Mouse (Mus musculus): Measurements from ENCODE around the gene C2cd4c.
A peak's percentile ranks its signal among the peaks of the same experiment; 100 is the strongest.

C2cd4c gene

GRCm38 (mm10) chr10:79613578-79614304 is at the start of gene C2cd4c:
Gene C2cd4c, minus strand, starts transcription at chr10:79614025.
- peak; percentile 73 to 78 for DNase-seq (ENCODE audit: low spot score in 2 of 2)

- no peak for DNase-seq (ENCODE audit: low spot score in 2 of 2)
Measured at GRCm38 (mm10) chr10:79661861-79662260, 48.0 kb upstream of the C2cd4c start.

GRCm38 (mm10) chr10:79660298-79660697 is 46.5 kb upstream of the C2cd4c start:
- DNase-seq (ENCODE audit: low spot score in 2 of 2): no peak

GRCm38 (mm10) chr10:79658829-79659228 is 45.0 kb upstream of the C2cd4c start:
- no peak for DNase-seq (ENCODE audit: low spot score in 2 of 2)

GRCm38 (mm10) chr10:79654946-79655395 is 41.1 kb upstream of the C2cd4c start:
- DNase-seq (ENCODE audit: low spot score in 2 of 2): peak; percentile 28 to 35

GRCm38 (mm10) chr10:79652789-79653188 is 39.0 kb upstream of the C2cd4c start:
- DNase-seq (ENCODE audit: low spot score in 2 of 2): no peak

GRCm38 (mm10) chr10:79649070-79649751 is 35.4 kb upstream of the C2cd4c start:
- peak; percentile 74 to 90 for DNase-seq (ENCODE audit: low spot score in 2 of 2)

GRCm38 (mm10) chr10:79645711-79646110 is 31.9 kb upstream of the C2cd4c start, which contains the start of gene Odf3l2:
Gene Odf3l2, minus strand, starts transcription at chr10:79645738.
- DNase-seq (ENCODE audit: low spot score in 2 of 2): no peak

GRCm38 (mm10) chr10:79638486-79639204 is 24.8 kb upstream of the C2cd4c start:
- peak; percentile 53 to 63 for DNase-seq (ENCODE audit: low spot score in 2 of 2)

GRCm38 (mm10) chr10:79637128-79638110 is 23.6 kb upstream of the C2cd4c start, which contains the start of gene Shc2:
Gene Shc2, minus strand, starts transcription at chr10:79637918.
- peak; percentile 83 to 86 for DNase-seq (ENCODE audit: low spot score in 2 of 2)

GRCm38 (mm10) chr10:79636287-79636686 is 22.5 kb upstream of the C2cd4c start:
- no peak for DNase-seq (ENCODE audit: low spot score in 2 of 2)

- DNase-seq (ENCODE audit: low spot score in 2 of 2): no peak
Measured at GRCm38 (mm10) chr10:79633006-79633777, 19.4 kb upstream of the C2cd4c start.

- DNase-seq (ENCODE audit: low spot score in 2 of 2): peak in 1 of 2 experiments; percentile 80
Measured at GRCm38 (mm10) chr10:79631432-79631831, 17.6 kb upstream of the C2cd4c start.

GRCm38 (mm10) chr10:79628377-79628776 is 14.6 kb upstream of the C2cd4c start:
- no peak for DNase-seq (ENCODE audit: low spot score in 2 of 2)

GRCm38 (mm10) chr10:79626156-79626555 is 12.3 kb upstream of the C2cd4c start:
- DNase-seq (ENCODE audit: low spot score in 2 of 2): no peak

- no peak for DNase-seq (ENCODE audit: low spot score in 2 of 2)
Measured at GRCm38 (mm10) chr10:79625398-79625797, 11.6 kb upstream of the C2cd4c start.

GRCm38 (mm10) chr10:79623950-79624349 is 10.1 kb upstream of the C2cd4c start:
- DNase-seq (ENCODE audit: low spot score in 2 of 2): no peak

GRCm38 (mm10) chr10:79616376-79616775 is 2.6 kb upstream of the C2cd4c start:
- DNase-seq (ENCODE audit: low spot score in 2 of 2): no peak

- no peak for DNase-seq (ENCODE audit: low spot score in 2 of 2)
Measured at GRCm38 (mm10) chr10:79615860-79616259, 2.0 kb upstream of the C2cd4c start.

- no peak for DNase-seq (ENCODE audit: low spot score in 2 of 2)
Measured at GRCm38 (mm10) chr10:79614305-79614643, 449 bp upstream of the C2cd4c start.
